Comparison of ENCODE assay signal across 9 mouse cellular contexts in the genomic region with DNA sequence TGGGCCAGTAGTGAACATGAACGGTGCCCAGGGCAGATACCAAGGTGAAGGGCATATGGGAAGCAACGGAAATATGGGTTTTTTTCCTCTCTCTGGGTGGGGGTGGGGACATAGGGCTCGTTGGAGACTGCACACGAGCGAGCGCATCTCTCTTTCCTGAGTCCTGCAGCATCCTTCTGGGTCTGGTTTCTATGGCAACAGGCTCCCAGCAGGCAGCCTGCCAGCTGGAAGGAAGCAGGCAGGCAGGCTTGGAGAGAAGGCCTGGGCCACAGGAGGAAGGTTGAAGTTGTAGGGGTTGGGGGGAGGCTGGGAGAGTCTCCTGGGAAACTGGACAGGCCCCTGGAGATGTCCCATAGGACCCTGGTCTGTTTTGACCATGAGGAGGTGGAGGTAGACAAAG. TPM values are rescaled to one million over a fixed set of nuclear protein-coding genes. Genes with fewer than 3 reads are reported as not detected.
DNase-seq lines count a peak whose midpoint lies in the region; ATAC-seq and TF ChIP-seq lines count a peak whose summit lies in the region.
"Had no signal": no experiment of that assay in that cellular context is flagged by ENCODE, and none has a peak within 500 bp of the region (broad histone marks: within the 10 kb centered on the region; RNA-seq: fewer than 3 reads in every experiment).

No protein-coding gene starts in this region.

- no peaks in the 10 kb centered on the region for H3K9me3 ChIP-seq in heart, embryonic 12.5 days (replicated peaks)
- H3K9me3 ChIP-seq: liver, embryonic 13.5 days had no signal

- H3K4me3 ChIP-seq in lung, adult 2 months (replicated peaks; ENCODE audit: extremely low read depth, low read depth, low read length) = no peak overlapping the region
- H3K4me3 ChIP-seq in heart, embryonic 12.5 days = no peak overlapping the region
- H3K4me3 ChIP-seq: liver, embryonic 13.5 days had no signal

- TF ChIP-seq POLR2A in lung, adult 2 months (IDR thresholded peaks at IDR 0.05; ENCODE audit: borderline replicate concordance, extremely low read depth, low read depth, low read length) = no peak

- ATAC-seq in heart, embryonic 12.5 days (ENCODE audit: insufficient number of reproducible peaks, low FRiP score) = no peak

- peak; percentile 92 to 95 for DNase-seq in cerebellum, postnatal 25 days
- DNase-seq in frontal cortex, postnatal 36 days (ENCODE audit: low spot score in 2 of 2) = peak; percentile 76 to 86
- peak; percentile 86 to 93 for DNase-seq in left cerebral cortex, postnatal 25 days (ENCODE audit: low spot score in 2 of 2)
- DNase-seq in right cerebral cortex, postnatal 14 days = peak; percentile 84
- DNase-seq in thymus, postnatal 0 days (ENCODE audit: low spot score) = no peak
- no peak for DNase-seq in lung, adult 2 months
- DNase-seq in kidney, adult 18-20 months = no peak
- DNase-seq: liver, embryonic 13.5 days had no signal

- peaks cover 57% of the 10 kb centered on the region for H3K27me3 ChIP-seq in heart, embryonic 12.5 days (replicated peaks)

- H3K9ac ChIP-seq in heart, embryonic 12.5 days = no peak overlapping the region
- H3K9ac ChIP-seq: liver, embryonic 13.5 days had no signal

- TF ChIP-seq CTCF in lung, adult 2 months (IDR thresholded peaks at IDR 0.05; ENCODE audit: insufficient read depth, low read length) = no peak

- 0 out of 2 replicates have a peak, but pooled peaks cover 2% of the 10 kb centered on the region for H3K4me1 ChIP-seq in lung, adult 2 months (ENCODE audit: control insufficient read depth, insufficient read depth, low read length)
- H3K4me1 ChIP-seq in heart, embryonic 12.5 days (replicated peaks) = peaks cover 14% of the 10 kb centered on the region; the same call in 1 of the 2 replicates

- H3K4me2 ChIP-seq in heart, embryonic 12.5 days = no peak overlapping the region
- H3K4me2 ChIP-seq: liver, embryonic 13.5 days had no signal

- no peaks in the 10 kb centered on the region for H3K36me3 ChIP-seq in heart, embryonic 12.5 days
- H3K36me3 ChIP-seq: liver, embryonic 13.5 days had no signal

- 43% methylated on average over 6 of the region's 6 CpGs for WGBS in lung, adult 2 months
- 41% methylated on average over 6 of the region's 6 CpGs for WGBS in heart, embryonic 12.5 days

- H3K27ac ChIP-seq in heart, embryonic 12.5 days (ENCODE audit: poor library complexity, severe bottlenecking) = no peak overlapping the region
- H3K27ac ChIP-seq: liver, embryonic 13.5 days had no signal

- intact Hi-C loops in left cerebral cortex, postnatal 25 days (cut with DNase I) = no loop called here

RNA-seq across cellular contexts. Expression of gene Smim12, which starts 11.6 kb away (rescaled TPM):
- 10 to 100 TPM; 55.2 to 55.3 TPM for total RNA-seq in left cerebral cortex, postnatal 25 days (2021)
- polyA plus RNA-seq in thymus, postnatal 0 days (2015; fragmentation: Nextera tagmentation; extraction: Ambion mirVana) = 57.9 and 59.4 TPM in 2 replicates
- 37.4 and 40.0 TPM in 2 replicates for polyA plus RNA-seq in lung, adult 2 months (2012; rRNA removed)
- 51.9 and 58.7 TPM in 2 replicates for polyA plus RNA-seq in heart, embryonic 12.5 days (2016; fragmentation: Nextera tagmentation; extraction: Ambion mirVana)

Comparison
In these comparisons a context has a peak if more than half of its experiments do, and no peak if none do; other contexts are left out.
1. DNase-seq: peak in cerebellum, postnatal 25 days (2 of 2), frontal cortex, postnatal 36 days (2 of 2), left cerebral cortex, postnatal 25 days (2 of 2) and right cerebral cortex, postnatal 14 days (single experiment); none in thymus, postnatal 0 days (single experiment), lung, adult 2 months (single experiment) and kidney, adult 18-20 months (single experiment).